Mouse (Mus musculus) limb, embryonic 11.5 days (tissue): Measurements from ENCODE around the gene Hes3. TPM values are rescaled to one million over a fixed set of nuclear protein-coding genes. Genes with fewer than 3 reads are reported as not detected.

ENCODE experiments used
- ATAC-seq: fragments of 200-750 bp; cut with Nextera tagmentation; 2 replicates; pipeline ENCODE4 v1.8.0; 2017; ENCODE audit warnings: low read depth; ENCODE audit not compliant: insufficient number of reproducible peaks, low FRiP score, low TSS enrichment
- DNase-seq: peaks from one replicate; pipeline ENCODE4 v3.0.0-alpha.2; 2015; ENCODE audit warnings: low spot score
- H3K27ac ChIP-seq: fragments of 300-500 bp; sonication (generic); replicated peaks from 2 replicates; pipeline ENCODE4 v1.5.1; 2014; ENCODE audit warnings: low read depth, mild to moderate bottlenecking, low read length
- H3K27me3 ChIP-seq: fragments of 300-500 bp; sonication (generic); 2 replicates; pipeline ENCODE4 v1.6.1; 2014; ENCODE audit warnings: mild to moderate bottlenecking, low read length, mixed read lengths; ENCODE audit not compliant: control insufficient read depth, insufficient read depth
- H3K36me3 ChIP-seq: fragments of 300-500 bp; sonication (generic); 2 replicates; pipeline ENCODE4 v1.6.1; 2014; ENCODE audit warnings: mild to moderate bottlenecking, low read length, moderate library complexity, mixed read lengths; ENCODE audit not compliant: control insufficient read depth, insufficient read depth
- H3K4me1 ChIP-seq: fragments of 300-500 bp; sonication (generic); 2 replicates; pipeline ENCODE4 v1.6.1; 2014; ENCODE audit warnings: low read length, mixed read lengths; ENCODE audit not compliant: control insufficient read depth, insufficient read depth
- H3K4me2 ChIP-seq: fragments of 300-500 bp; sonication (generic); 2 replicates; pipeline ENCODE4 v1.6.1; 2014; ENCODE audit warnings: low read depth, mild to moderate bottlenecking, moderate library complexity; ENCODE audit not compliant: severe bottlenecking
- H3K4me3 ChIP-seq: fragments of 300-500 bp; sonication (generic); 2 replicates; pipeline ENCODE4 v1.5.1; 2014; ENCODE audit warnings: low read depth, low read length
- H3K9ac ChIP-seq: fragments of 300-500 bp; sonication (generic); 2 replicates; pipeline ENCODE4 v1.6.1; 2014; ENCODE audit warnings: mild to moderate bottlenecking, low read length
- H3K9me3 ChIP-seq: fragments of 300-500 bp; sonication (generic); 2 replicates; pipeline ENCODE4 v1.6.1; 2016; ENCODE audit warnings: low read length; ENCODE audit not compliant: control insufficient read depth
- WGBS: fragments of 180-500 bp; shearing (Covaris S2); extraction: QIAGEN DNeasy Blood & Tissue Kit; methylation state at CpG from one replicate; pipeline ENCODE4 v1.1.7; 2014; 5-methylcytosine and 5-hydroxymethylcytosine counted together
- polyA plus RNA-seq: library from polyadenylated mRNA; unstranded; fragments of >200 nt; fragmentation: Nextera tagmentation; extraction: Ambion mirVana; gene quantifications from 2 replicates; pipeline ENCODE4 v1.2.1, GENCODE M21; 2014

The Hes3 gene
- polyA plus RNA-seq, 1 experiment from 2014 or later = not detected

DNA sequence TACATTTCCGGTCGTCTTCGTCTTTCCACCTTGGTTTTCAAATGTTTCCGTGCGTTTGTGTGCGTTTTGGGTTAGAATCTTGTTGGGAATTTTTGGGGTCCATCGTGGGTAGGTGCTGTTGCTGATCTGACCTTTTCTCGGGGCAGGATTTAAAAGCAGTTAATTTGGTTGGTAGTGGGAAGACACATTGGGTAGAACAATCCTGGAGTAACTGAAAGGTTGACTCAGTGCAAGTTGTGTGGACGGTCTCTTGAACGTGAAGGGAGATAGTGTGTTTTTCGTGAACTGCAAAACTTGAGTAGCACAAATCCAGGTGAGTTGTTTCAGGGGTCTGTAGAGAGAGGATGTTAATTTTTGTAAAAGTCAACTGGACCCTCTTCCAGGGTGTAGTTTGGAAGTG is 35.1 kb upstream of the Hes3 start:
- H3K27me3 ChIP-seq = no peaks in the 10 kb centered on the region
- peak overlapping the region; percentile 96 for H3K9ac ChIP-seq
- peak overlapping the region; percentile 81 for H3K4me2 ChIP-seq
- H3K9me3 ChIP-seq = no peaks in the 10 kb centered on the region
- H3K36me3 ChIP-seq = peaks cover 16% of the 10 kb centered on the region
- no peak for DNase-seq
- H3K27ac ChIP-seq = no peak overlapping the region
- no peak for ATAC-seq
- H3K4me3 ChIP-seq = peak overlapping the region; percentile 99
- peaks cover 12% of the 10 kb centered on the region for H3K4me1 ChIP-seq
- 2% methylated on average over 11 of the region's 11 CpGs for WGBS

GRCm38 (mm10) chr4:152325574-152326411 is 34.3 kb upstream of the Hes3 start, which contains the start of gene Rpl22:
Rpl22 (plus strand) TSS chr4:152325742.
- Histone ChIP-seq H3K9me3 (no peaks in the 10 kb centered on the region), H3K4me3 (peak within 1 kb of the TSS; percentile 99), H3K27ac (no peak within 1 kb of the TSS; the same call in 1 of the 2 replicates), H3K27me3 (no peaks in the 10 kb centered on the region), H3K4me1 (peaks cover 12% of the 10 kb centered on the region), H3K36me3 (peaks cover 14% of the 10 kb centered on the region), H3K4me2 (peak within 1 kb of the TSS; percentile 81), H3K9ac (peak within 1 kb of the TSS; percentile 96)
- ATAC-seq (peak; percentile 92), DNase-seq (peak; percentile 94)
- WGBS = under 1% methylated on average over 69 of the region's 70 CpGs

DNA sequence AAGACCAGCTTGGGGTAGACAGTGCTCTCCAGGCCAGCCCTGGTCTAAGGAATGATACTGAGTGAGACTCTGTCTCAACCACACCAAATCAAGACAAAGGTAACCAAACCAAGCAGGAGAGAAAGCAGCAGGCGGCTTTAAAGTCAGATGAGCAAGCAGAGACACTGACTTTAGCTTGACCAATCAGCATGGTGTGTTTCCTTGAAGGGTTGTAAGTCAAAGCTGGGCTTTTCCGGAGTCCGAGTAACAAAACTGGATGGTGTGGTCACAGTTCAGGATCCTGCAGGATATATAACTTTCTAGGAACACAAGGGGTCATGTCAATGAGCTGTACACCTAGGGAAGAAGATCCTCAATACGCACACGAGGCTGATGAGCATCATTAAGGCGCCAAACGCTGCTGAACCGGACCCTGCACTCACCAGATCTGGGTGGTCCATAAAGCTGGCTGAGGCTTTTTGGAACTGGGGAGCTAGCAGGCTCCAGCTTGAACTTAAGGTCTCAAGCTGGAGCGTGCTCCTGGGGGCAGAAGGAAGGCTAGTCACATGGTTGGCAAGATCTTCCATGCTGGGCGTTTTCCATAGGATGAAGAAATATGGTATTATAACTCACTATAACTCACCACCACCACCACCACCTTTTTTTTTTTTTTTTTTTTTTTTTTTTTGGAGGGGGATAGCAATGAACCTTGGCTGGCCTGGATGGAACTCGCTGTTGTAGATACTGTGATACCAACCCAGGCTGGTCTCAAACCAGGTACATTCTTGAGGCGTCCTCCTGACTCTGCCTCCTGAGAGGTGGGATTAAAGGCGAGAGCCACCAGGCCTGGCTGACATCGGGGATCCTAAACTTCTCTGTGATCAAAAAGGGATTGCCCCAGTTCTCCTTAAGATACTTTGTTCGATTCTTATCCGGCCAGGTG is 33.4 kb upstream of the Hes3 start:
- no peak overlapping the region for H3K27ac ChIP-seq
- H3K9me3 ChIP-seq = no peaks in the 10 kb centered on the region
- peak overlapping the region; percentile 99 for H3K4me3 ChIP-seq
- no peak for DNase-seq
- peaks cover 12% of the 10 kb centered on the region for H3K4me1 ChIP-seq
- 54% methylated on average over 16 of the region's 16 CpGs for WGBS
- no peak overlapping the region for H3K9ac ChIP-seq
- no peak overlapping the region for H3K4me2 ChIP-seq
- peaks cover 10% of the 10 kb centered on the region for H3K36me3 ChIP-seq
- peak; percentile 49 for ATAC-seq
- no peaks in the 10 kb centered on the region for H3K27me3 ChIP-seq

DNA sequence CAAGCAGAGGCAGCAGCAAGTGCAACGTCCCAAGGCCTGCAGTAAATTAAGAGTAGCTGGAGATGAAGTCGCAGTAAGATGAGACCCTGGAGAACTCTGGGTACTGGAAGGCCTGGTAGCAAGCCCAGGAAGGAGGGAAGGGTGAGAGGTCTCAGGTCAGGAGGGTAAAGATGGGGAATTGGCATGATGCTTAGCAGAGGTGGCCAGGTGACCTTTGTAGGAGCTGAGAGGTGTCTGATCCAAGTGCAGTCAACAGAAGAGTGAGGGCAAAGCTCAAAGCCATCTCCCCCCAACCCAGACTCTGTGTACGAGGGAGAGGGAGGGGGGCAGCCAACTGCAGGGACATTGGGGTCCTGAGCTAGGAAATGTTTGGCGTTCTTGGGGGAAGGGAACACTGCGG is 30.0 kb upstream of the Hes3 start:
- H3K27ac ChIP-seq = no peak overlapping the region
- no peak overlapping the region for H3K4me3 ChIP-seq
- WGBS = 45% methylated on average over 5 of the region's 5 CpGs
- H3K27me3 ChIP-seq = peaks cover 14% of the 10 kb centered on the region
- ATAC-seq = no peak
- no peak for DNase-seq
- H3K9me3 ChIP-seq = no peaks in the 10 kb centered on the region
- H3K4me2 ChIP-seq = no peak overlapping the region
- H3K4me1 ChIP-seq = no peaks in the 10 kb centered on the region
- no peak overlapping the region for H3K9ac ChIP-seq
- H3K36me3 ChIP-seq = no peaks in the 10 kb centered on the region

GRCm38 (mm10) chr4:152318517-152319234 is 27.2 kb upstream of the Hes3 start, which contains the start of gene Rnf207:
Rnf207 (minus strand) TSS chr4:152318993.
- peak within 1 kb of the TSS; percentile 30; the same call in 1 of the 2 replicates for H3K4me2 ChIP-seq
- H3K9ac ChIP-seq = no peak within 1 kb of the TSS
- H3K9me3 ChIP-seq = no peaks in the 10 kb centered on the region
- no peak within 1 kb of the TSS for H3K27ac ChIP-seq
- ATAC-seq (no peak), DNase-seq (peak; percentile 64)
- H3K4me1 ChIP-seq = peaks cover 10% of the 10 kb centered on the region; the same call in 1 of the 2 replicates
- peaks cover 42% of the 10 kb centered on the region for H3K27me3 ChIP-seq
- no peak within 1 kb of the TSS for H3K4me3 ChIP-seq
- H3K36me3 ChIP-seq = no peaks in the 10 kb centered on the region
- 4% methylated on average over 26 of the region's 26 CpGs for WGBS

GRCm38 (mm10) chr4:152317631-152318033 is 26.2 kb upstream of the Hes3 start:
- Histone ChIP-seq H3K9ac (no peak overlapping the region), H3K9me3 (no peaks in the 10 kb centered on the region), H3K27ac (no peak overlapping the region), H3K36me3 (no peaks in the 10 kb centered on the region), H3K4me3 (no peak overlapping the region), H3K4me2 (no peak overlapping the region), H3K27me3 (peaks cover 52% of the 10 kb centered on the region), H3K4me1 (peaks cover 18% of the 10 kb centered on the region; the same call in 1 of the 2 replicates)
- 82% methylated on average over 6 of the region's 6 CpGs for WGBS
- ATAC-seq (no peak), DNase-seq (no peak)

DNA sequence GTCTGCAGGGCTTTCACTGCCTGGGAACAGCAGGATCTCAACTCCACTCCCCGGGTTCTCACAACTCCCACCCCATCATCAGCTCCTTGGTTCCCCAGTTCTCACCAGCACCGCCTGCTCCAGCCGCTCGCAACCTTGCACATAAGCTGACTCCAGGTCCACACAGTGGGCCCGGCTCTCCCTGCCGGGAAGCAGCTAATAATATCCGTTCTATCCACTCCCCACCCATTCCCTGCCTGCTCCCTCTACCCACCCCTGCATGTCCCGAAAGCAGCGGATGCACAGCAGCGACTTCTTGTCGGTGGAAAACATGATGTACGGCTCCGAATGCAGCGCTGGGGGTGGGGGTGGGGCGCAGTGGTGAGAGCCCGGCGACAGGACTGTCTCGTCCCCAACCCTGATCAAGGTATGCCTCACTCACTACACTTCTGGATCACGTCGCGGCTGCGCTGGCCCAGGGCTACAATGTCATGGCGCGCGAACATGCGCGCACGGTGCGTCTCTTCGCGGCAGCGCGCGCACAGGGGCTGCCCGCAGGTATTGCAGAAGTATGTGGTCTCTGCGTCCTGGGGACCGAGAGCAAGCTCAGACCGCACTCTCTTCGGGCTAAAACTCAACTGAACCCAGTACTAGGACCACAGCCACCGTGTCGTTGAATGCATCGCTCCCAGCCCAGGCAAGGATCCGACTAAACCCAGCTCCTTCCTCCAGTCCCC is 24.2 kb upstream of the Hes3 start:
- ATAC-seq = no peak
- Histone ChIP-seq H3K9me3 (no peaks in the 10 kb centered on the region), H3K4me1 (peaks cover 21% of the 10 kb centered on the region; the same call in 1 of the 2 replicates), H3K36me3 (no peaks in the 10 kb centered on the region), H3K4me3 (peak overlapping the region; percentile 20), H3K9ac (peak overlapping the region; percentile 12; the same call in 1 of the 2 replicates), H3K27me3 (peaks cover 70% of the 10 kb centered on the region), H3K4me2 (peak overlapping the region; percentile 45), H3K27ac (no peak overlapping the region)
- DNase-seq = peak; percentile 43
- WGBS = under 1% methylated on average over 43 of the region's 43 CpGs
